Mouse (Mus musculus) left cerebral cortex, postnatal 4 days (tissue): ENCODE results near the gene Slco3a1. TPM values are rescaled to one million over a fixed set of nuclear protein-coding genes. Genes with fewer than 3 reads are reported as not detected.

Source experiments
- DNase-seq: peaks from one replicate; pipeline ENCODE4 v3.0.0-alpha.2; 2022
- intact Hi-C: fragments of 180-260 bp; cut with DNase I; formaldehyde crosslinking; loops from one replicate; pipeline ENCODE4 v1.15.1; 2025
- total RNA-seq, 2 experiments: library from RNA; stranded (reverse); gene quantifications; 2 replicates each; pipeline ENCODE4 v1.2.3; 2021

The Slco3a1 gene
- total RNA-seq, 2 experiments from 2014 or later: 75.0 to 77.0 TPM

DNA sequence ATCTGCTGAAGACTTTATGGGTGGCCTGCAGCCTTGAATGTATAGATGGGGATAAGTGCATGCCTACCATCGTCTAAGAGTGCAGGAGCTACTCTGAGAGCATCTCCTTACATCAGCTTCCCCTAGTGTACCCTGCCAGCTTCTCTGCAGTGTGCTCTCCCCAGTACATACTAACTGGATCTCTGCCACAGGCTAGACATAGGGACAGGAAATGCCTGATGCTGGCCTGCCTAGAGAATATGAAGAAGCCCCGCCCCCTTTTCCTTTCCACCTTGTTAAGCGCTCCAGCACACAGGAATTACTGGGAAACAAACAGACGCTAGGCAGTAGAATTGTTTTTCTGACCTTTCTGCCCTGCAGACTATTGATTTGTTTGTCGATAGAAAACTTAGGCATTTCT, 230.9 kb downstream of the Slco3a1 start:
- intact Hi-C loops: no loop called here

DNA sequence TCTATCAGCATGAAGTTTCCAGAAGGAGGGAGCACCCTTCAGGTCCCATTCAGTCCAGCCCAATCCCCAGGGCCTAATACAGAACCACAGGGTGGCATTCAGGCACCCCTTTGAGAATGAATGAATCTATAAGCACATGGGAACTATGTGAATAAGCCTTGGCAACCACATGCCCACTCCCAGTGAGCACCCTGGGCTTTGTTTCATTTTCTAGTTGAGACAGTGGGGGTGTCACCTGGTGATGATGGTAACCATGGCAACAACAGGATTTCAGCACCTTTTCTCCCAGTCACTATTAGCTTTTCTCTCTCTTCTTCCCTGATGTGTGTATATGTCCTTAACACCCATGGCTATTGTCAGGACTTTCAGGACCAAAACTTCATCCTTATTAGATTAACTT, 231.4 kb downstream of the Slco3a1 start:
- intact Hi-C loops: no loop called here
- DNase-seq: no peak

More for the DNA sequence above, 230.9 kb downstream of the Slco3a1 start:
- DNase-seq: no peak

DNA sequence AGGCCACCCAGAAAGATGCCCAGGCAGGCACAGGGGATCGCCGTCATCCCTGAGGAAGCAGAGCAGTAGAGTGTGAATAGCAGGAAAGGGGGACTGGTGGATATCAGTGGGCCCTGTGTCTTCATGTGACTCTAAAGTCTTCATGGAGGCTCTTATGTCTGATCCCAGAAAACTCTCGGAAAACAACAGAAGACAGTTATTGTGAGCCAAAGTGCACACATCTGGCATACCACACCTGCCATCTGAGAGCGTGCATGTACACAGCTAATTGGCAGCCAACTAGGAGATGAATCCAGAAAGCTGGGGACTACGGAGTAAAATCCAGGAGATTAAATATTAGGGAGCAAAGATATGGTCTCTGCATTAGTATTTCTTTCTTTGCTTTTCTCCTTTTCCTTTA, 233.9 kb downstream of the Slco3a1 start:
- no peak for DNase-seq
- intact Hi-C loops: no loop called here

DNA sequence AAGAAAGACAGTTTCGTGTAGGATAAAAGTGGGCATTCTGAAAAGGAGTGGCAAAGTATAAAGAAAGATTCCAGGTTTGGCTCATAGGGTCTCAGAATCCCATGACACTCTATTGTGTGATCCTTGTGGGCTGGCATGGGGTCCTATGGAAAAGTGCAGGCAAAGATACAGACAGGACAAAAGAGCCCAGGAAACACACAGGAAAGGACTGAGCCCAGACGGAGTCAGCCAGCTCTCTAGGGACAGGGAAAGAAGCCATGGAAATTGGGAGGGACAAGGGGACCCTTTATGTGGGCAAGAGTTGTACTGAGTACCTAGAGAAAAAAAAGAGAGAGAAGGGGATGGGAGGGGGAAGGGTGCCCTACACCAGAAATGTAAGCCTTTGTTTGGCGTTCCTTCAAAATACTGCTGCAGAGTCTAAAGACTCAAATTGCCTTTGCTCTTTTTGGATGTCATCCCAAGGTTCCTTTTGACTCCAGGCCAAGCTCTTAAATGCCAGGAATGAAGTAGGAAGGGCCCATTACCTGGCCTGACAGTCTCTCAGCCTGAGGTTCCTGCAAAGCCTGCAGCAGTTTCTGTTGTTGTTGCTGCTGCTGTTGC, 238.6 kb downstream of the Slco3a1 start:
- DNase-seq: no peak
- intact Hi-C loops: no loop called here

DNA sequence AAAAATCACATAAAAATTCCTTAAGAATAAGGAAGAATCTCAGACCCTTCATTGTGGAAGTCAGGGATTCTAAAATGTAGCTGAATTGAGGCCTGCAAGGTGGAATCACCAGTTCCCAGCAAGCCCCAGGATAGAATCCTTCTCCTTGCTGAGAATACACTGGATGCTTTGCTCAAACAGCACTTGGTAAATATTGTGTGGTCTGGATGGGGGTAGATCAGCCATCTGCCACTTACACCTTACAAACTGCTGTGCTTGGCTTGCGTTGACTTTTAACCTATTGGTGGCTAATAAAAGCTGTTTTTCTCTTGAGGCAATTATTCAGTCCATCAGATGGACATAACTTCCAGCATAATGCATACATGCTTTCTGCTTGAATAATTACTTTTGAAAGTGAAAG, 240.3 kb downstream of the Slco3a1 start:
- intact Hi-C loops: no loop called here
- DNase-seq: no peak

DNA sequence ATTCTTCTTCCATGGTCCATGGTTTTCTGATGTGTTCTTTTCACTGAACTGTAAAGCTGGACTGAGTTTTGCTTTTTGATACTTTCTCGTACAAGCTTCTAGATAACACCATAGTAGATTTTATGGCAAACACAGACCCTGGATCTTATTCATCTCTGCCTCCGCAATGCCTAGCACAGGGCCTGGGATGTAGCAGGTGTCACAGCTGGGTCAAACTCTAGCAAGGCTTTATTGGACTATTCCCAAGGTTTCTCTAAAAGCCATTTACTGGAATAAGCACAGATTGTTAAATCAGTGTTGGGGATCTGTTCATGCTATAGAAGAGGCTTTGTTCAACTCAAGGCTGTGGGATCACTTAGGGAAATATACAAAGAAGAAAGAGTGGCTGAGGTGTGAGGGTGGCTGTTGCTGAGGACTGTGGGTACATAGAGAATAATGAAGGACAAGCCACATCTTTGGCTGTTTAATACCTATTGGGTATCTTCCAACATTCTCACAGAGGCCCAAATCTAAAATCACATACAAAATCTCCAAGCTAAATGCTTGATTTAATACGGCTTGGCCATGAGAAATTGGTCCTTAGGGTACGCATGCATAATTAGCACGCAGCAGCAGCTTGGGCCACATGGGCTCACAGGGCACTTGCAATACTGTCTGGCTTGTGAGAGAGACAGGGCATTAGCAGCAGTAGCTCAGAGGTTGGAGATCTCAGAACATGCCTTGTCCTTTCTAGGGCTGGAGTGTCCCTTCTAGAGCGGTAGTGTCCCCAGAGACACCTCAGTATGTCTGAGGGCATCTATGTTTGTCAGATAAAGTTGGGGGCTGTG, 241.1 kb downstream of the Slco3a1 start:
- no peak for DNase-seq
- intact Hi-C loops: no loop called here

DNA sequence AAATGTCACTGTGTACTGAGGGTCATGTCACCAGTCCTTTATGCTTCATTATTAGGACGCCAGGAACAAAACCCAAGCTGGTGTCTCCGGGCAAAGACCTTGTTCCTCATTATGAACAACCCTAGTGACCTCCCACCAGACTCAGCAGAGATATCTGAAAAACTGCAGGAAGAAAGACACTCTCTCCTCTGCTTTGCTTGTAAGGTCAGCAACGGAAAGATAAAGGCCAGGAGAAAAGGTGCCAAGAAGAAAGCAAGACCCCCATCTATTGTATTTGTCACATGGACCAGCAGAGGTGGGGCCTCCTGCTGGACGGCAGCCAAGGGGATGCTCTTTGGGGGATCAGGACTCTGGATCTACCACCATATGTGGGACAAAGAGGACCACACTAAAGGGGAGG, 243.0 kb downstream of the Slco3a1 start:
- intact Hi-C loops: no loop called here
- DNase-seq: no peak

DNA sequence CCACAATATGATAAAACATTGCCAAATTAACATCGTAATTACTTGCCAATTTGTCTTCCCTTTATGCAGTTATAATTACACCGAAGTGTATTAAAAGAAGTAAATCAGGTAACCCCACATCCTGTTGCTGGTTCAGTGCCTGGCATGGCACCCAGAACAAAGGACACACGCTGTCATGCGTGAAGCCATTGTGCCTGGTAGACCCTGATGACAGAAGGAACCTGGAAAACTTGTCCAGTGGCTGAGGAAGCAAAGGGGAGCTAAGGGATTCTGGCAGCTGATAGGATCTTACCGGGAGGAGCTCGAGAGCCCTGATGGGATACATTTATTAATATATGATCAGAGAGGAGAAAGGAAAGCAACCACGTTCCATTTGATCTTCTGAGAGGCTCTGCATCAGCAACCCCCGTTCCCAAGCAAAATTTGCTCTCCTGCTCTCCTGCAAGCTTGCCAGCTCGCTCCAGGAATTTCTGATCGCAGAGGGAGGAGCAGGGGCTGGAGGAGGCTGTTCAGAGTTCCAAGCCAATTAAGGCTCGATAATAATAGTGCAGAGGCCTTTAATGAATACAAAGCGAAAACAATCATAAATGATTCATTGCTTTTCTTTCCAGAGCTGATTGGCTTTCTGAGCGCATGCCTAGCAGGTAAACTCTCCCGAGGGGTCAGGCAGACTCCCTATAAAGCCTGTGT, 250.8 kb downstream of the Slco3a1 start:
- intact Hi-C loops: no loop called here
- DNase-seq: no peak

DNA sequence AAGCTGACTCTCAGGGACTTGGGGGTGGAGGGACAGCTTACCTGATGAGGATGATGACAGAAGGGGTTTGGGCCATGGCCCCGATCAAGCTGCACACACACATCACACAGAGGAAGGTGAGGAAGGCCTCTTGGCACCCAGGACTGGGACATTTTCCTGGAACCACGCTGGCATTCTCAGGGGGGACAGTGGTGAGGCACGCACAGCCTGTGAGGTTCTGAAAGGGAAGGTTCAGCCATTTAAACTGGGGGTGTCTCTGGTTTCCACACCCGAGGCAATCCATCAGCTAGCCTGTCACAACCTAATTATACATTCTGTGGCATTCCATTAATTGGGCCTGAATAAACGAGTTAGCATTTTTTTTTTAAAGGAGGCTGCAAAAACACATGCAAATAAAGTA, 251.5 kb downstream of the Slco3a1 start:
- intact Hi-C loops: no loop called here
- DNase-seq: no peak

DNA sequence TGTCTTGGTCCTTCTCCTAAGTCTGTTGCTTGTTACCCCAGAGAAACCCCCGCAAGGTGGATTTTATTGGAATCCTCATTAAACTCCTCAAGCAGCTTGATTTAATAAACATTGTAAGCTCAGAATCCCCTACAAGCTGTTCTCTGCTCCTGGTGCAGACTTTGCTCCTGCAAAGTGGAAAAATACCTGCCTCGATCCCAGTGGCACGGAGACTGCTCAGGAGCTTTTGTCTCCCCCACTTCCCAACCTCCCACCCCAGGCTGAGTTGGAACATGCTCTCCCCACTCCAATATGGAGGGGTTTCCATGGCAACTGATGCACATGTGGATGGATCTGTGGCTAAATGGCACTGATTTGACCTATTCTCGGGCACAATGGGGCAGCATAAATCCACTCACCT, 268.0 kb downstream of the Slco3a1 start:
- intact Hi-C loops: no loop called here
- no peak for DNase-seq

DNA sequence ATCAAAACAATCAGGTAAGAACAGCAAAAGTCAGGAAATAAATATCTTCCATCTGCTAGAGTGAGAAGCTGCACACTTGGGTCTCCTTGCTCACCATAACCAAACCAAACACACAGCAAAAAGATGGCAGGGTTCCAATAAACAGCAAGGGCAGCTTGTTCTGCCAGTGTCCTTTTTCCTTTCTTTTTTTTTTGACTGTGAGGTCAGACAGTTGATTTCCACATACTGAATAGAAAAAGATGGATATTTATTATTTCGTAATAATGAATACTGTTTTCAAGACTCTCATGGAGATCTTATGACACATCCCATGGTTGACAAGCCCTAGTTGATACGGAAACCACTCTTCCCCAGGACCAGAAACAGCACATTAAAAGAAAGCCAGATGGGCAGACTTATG, 274.2 kb downstream of the Slco3a1 start:
- intact Hi-C loops: no loop called here
- DNase-seq: no peak

DNA sequence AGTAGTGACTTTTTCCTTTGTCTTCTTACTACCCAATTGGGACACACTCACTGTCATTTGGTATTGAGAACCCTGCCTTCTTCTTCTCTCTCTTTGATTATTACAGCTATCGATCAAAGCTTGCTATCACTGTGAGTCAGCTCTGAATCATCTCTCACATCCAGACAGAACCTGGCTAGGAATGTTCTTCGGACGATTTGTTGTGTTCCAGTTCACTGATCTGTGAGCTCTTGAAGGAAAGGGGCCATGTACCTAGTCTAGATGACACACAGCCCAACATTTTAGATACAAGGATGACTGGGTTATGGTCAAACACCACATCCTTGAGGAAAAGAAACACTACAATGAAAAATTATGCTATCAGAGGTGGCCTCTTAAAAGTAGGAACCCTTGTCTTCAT, 275.2 kb downstream of the Slco3a1 start:
- intact Hi-C loops: no loop called here
- no peak for DNase-seq

DNA sequence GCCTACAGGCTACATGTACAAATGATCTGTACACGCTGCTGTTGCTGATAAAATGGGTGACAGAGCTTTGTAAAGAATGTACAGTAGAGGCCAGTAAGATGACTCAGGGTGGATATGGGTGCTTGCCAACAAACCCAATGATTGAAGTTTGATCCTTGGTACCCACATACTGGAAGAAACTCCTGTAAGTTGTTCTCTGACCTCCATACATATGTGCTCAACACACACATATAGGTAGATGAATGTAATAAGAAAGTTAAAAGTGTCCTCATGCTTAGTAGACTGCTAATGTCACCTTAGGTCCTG, 284.5 kb downstream of the Slco3a1 start:
- intact Hi-C loops: no loop called here
- DNase-seq: no peak

DNA sequence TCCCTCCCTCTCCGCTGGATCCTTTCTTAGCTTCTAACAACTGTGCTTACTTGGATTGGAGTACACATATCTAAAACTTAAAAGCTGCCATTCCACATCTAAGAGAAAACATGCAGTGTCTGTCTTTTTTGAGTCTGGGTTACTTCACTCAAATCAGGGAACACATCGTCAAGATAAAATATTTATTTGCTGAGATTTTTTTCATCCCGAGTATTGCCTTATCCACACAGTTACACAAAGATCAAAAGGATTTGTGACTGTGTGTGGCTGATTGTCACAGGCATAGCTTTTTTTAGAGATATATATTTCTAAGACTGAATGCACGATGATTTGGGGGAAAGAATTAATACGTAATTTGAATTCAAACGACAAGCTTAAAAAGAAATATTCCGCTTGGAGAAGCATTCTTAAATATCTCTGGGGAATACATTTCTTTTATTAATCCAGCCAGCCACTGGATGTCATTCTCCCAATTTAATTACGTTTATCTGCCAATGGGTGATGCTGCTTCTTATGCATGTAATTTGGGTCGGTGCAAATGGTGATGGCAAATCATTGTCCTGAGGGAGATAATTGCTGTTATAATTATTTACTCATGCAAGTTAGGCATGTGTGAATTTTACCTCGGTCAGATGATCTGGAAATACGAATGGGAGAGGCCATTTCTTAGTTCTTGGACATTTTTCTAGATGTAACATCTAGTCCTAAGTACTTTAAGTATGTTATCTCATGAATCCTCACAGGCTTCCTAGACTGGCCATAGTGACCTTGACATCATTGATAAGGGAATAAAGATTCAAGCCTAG, 285.1 kb downstream of the Slco3a1 start:
- intact Hi-C loops: no loop called here

DNA sequence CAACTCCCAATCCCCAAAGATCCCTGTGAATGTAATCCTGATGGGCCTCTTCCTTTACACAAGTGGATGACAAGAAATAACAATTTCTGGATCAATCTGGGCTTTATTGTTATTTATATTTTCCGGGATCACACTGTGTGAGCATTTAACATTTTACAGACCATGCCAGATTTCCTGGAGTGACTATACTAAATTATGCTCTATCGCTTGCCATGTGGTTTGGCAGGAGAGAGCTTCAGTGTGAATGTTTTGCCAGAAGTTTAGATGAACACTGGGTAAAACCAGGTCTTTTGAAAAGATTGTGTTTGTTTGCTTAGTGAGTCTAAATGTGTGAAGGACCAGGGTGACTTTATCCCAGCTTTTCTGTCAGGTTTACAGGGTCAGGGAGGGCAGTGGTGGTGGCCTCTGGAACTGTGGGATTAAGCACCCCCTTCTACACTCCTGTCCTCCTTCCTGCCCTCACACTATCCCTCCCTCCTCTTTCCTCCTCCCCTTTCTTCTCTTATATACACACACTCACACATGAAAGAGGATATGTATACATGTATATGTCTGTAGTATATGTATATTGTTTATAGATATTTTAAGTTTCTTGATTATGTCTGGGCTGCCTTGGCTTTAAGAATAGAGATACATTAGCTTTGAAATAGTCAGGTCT, 287.9 kb downstream of the Slco3a1 start:
- intact Hi-C loops: no loop called here
- DNase-seq: no peak

More for the DNA sequence above, 285.1 kb downstream of the Slco3a1 start:
- no peak for DNase-seq

DNA sequence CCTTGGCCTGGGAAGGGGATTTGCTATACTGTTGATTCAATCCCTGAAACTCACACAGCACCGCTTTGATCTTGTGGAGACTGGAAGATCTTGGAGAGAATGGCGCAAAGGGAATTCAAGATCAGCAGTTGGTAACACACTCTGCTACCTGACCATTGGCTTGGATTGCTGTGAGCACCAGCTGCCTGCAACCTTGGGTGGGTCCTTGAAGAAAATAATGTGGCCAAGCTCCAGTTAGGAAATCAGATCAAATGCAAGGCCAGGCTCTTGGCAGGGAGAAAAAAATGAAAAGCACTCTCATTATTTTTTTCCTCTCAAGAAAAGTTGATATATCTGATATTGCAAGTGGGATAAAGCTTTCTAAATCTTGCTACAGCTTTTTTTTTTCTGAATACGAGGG, 298.3 kb downstream of the Slco3a1 start:
- DNase-seq: no peak
- intact Hi-C loops: no loop called here

DNA sequence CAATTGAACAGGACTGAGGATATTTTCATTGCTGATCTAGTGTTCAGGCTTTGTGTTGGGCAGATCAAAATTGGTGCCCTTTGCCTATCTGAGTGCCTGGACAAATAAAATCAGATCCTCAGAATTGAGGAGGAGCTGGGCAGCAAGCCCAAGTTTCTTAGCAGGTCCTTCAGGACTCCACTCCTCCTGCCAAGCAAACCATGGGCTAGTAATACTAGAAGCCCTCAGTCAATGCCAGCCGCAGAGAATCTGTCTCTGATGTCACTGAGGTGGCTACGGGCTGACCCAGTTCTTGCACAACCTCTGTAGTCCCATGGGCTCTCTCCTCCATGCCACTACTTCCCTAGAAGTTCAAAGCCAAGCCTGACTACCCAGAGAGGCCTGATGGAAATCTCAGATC, 302.5 kb downstream of the Slco3a1 start:
- no peak for DNase-seq
- intact Hi-C loops: no loop called here

DNA sequence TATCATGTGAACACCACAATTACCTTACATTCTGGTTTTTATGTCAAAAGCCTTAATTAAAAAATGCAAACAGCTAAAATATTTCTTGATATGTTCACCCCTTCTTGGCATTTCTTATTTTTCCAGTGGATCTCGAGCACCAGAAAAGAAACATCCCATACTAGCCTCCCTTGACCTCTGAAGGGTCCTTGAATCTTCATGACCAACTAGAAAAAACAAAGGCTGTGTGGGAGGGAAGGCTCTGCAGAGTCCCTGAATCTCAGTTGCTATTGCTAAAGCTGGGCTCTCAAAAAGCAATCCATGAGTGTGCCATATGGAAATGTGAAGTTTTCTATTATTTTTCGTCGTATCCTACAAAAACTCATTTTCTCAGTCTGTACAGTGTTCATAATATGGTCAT, 313.3 kb downstream of the Slco3a1 start:
- no peak for DNase-seq
- intact Hi-C loops: no loop called here

DNA sequence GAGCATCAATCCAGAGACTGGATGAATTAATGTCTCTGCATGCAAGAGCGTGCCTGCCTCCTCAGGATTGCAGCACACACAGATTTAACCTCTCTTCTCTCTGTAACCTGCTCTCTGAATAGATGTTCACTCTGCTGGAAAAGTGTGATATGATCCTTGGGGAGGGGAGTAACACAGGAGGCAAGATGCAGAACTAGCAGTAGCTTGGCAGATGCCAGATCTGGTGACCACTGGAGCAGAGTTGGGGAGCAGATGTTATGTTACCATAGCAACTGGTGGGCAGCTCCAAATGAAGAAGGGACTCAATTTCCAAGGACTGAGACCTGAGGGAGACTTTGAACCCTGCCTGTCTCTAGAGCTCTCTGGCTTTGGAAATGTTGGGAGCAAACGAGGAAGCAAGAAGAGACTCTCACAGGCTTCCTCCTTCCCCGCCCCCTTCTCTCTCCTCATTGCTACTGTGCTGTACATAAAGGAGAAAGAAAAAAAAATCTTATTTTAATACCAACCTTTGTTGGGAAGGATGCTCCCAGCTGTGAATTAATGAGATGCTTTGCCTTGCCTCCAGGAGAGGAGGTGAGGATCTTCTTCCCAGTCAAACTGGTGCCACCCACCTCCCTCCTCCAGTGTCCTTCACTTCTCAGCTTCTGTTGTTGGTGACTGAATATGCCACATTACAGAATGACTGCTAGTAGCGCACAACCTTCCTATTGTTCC, 314.0 kb downstream of the Slco3a1 start:
- intact Hi-C loops: no loop called here
- peak; percentile 21 for DNase-seq
